12 mouse cellular contexts compared by ENCODE assay signal in the genomic region with DNA sequence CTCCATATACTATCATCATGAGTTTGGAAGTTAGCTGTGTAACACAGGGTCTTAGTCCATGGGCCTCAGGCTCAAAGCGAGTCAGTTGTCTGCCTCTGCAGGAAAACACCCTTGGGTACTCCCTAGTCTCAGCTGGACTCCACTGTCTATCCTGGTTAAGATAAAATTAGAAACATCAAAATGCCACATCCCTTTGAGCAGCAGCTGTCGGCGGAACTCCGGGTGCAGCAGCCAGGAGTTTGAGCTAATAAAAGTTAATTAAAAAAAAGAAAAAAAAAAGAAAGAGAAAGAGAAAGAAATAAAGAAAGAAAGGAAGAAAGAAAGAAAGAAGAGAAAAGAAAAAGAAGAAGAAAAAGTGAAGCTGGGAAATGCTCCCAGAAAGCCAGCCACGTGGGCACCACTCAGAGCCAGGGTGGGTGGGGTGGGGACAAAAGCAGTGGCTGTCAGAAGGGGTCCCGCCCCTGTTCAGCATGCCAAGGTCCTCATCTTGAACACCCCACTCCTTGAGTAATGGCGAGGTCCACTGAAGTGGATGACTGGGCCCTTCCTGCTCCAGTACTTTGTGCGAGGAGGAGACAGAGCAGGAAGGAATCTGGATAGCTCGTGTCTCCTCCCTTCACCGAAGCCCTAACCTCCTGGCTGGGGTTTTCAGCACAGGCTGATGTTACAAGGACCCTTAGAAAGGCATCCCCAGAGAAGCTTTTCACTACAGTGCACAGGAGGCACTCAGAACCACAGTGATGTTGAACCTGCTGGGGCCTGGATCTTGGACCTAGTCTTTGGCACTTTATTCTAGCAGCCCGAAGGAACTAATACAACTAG. TPM values are rescaled to one million over a fixed set of nuclear protein-coding genes. Genes with fewer than 3 reads are reported as not detected.
DNase-seq lines count a peak whose midpoint lies in the region; ATAC-seq and TF ChIP-seq lines count a peak whose summit lies in the region.
"Had no signal": no experiment of that assay in that cellular context is flagged by ENCODE, and none has a peak within 500 bp of the region (broad histone marks: within the 10 kb centered on the region; RNA-seq: fewer than 3 reads in every experiment).

No protein-coding gene starts in this region.

- TF ChIP-seq CTCF in layer of hippocampus, adult 2 months (conservative IDR thresholded peaks at IDR 0.05) = no peak

- 47% methylated on average over 11 of the region's 11 CpGs for WGBS in neural tube, embryonic 15.5 days

- 0 out of 2 replicates have a peak overlapping the region, but pooled peaks have one; percentile 33 for H3K27ac ChIP-seq in layer of hippocampus, adult 2 months
- H3K27ac ChIP-seq in neural tube, embryonic 15.5 days (replicated peaks) = no peak overlapping the region
- H3K27ac ChIP-seq: limb, embryonic 12.5 days had no signal

- H3K27me3 ChIP-seq in neural tube, embryonic 15.5 days (replicated peaks) = no peaks in the 10 kb centered on the region
- H3K27me3 ChIP-seq: limb, embryonic 12.5 days had no signal

- no peak overlapping the region for H3K4me2 ChIP-seq in neural tube, embryonic 15.5 days
- H3K4me2 ChIP-seq: limb, embryonic 12.5 days had no signal

- H3K4me3 ChIP-seq in layer of hippocampus, adult 2 months = no peak overlapping the region
- H3K4me3 ChIP-seq in neural tube, embryonic 15.5 days (replicated peaks) = no peak overlapping the region
- H3K4me3 ChIP-seq: limb, embryonic 12.5 days had no signal

- H3K9ac ChIP-seq in neural tube, embryonic 15.5 days (replicated peaks) = no peak overlapping the region
- H3K9ac ChIP-seq: limb, embryonic 12.5 days had no signal

- no peak for ATAC-seq in neural tube, embryonic 15.5 days (ENCODE audit: low FRiP score)

- peaks cover 52% of the 10 kb centered on the region for H3K4me1 ChIP-seq in neural tube, embryonic 15.5 days

- no peaks in the 10 kb centered on the region for H3K36me3 ChIP-seq in neural tube, embryonic 15.5 days

- peak; percentile 22 for DNase-seq in gastrocnemius, postnatal 10 days
- DNase-seq in gastrocnemius, adult 18-20 months (ENCODE audit: low spot score) = no peak
- DNase-seq in layer of hippocampus, adult 2 months (ENCODE audit: low spot score in 2 of 2) = no peak
- no peak for DNase-seq in layer of hippocampus, postnatal 25 days (ENCODE audit: extremely low spot score in 1 of 2, low spot score in 1 of 2)
- DNase-seq in gastrocnemius, postnatal 25 days = peak; percentile 43
- peak; percentile 51 for DNase-seq in lung, postnatal 14 days
- no peak for DNase-seq in frontal cortex, postnatal 14 days (ENCODE audit: low spot score in 2 of 2)
- DNase-seq: adrenal gland, postnatal 25 days; cerebellum, adult 9-11 months; midbrain, embryonic 14.5 days had no signal

- H3K9me3 ChIP-seq in neural tube, embryonic 15.5 days (replicated peaks) = no peaks in the 10 kb centered on the region
- H3K9me3 ChIP-seq: limb, embryonic 12.5 days had no signal

RNA-seq across cellular contexts. Expression of a gene that starts 6.1 kb away (rescaled TPM):
- total RNA-seq in gastrocnemius, postnatal 10 days (2021) = 10 to 100 TPM; 14.5 to 19.1 TPM
- total RNA-seq in gastrocnemius, adult 18-20 months (2021) = 1 to 10 TPM; 3.2 to 3.5 TPM
- 1 to 10 TPM; 7.3 to 7.6 TPM for total RNA-seq in layer of hippocampus, adult 2 months (2021)
- total RNA-seq in layer of hippocampus, postnatal 25 days (2021) = 1 to 10 TPM; 8.1 to 9.9 TPM
- total RNA-seq in gastrocnemius, postnatal 25 days (2021) = 1 to 10 TPM; 4.0 to 4.7 TPM
- polyA plus RNA-seq in neural tube, embryonic 15.5 days (2015; fragmentation: Nextera tagmentation; extraction: Ambion mirVana) = 8.2 and 8.5 TPM in 2 replicates

RNA-seq across cellular contexts. Expression of a gene that starts 6.2 kb away (rescaled TPM):
- total RNA-seq in gastrocnemius, postnatal 10 days (2021) = 10 to 100 TPM; 12.6 to 12.8 TPM
- 1 to 10 TPM; 3.3 to 3.6 TPM for total RNA-seq in gastrocnemius, adult 18-20 months (2021)
- total RNA-seq in layer of hippocampus, adult 2 months (2021) = 10 to 100 TPM; 15.8 to 16.5 TPM
- 10 to 100 TPM; 16.5 to 17.9 TPM for total RNA-seq in layer of hippocampus, postnatal 25 days (2021)
- 1 to 10 TPM; 2.8 to 4.2 TPM for total RNA-seq in gastrocnemius, postnatal 25 days (2021)
- 23.2 and 30.8 TPM in 2 replicates for polyA plus RNA-seq in neural tube, embryonic 15.5 days (2015; fragmentation: Nextera tagmentation; extraction: Ambion mirVana)

Comparison
In these comparisons a context has a peak if more than half of its experiments do, and no peak if none do; other contexts are left out.
1. DNase-seq: peak in gastrocnemius, postnatal 10 days (single experiment), gastrocnemius, postnatal 25 days (single experiment) and lung, postnatal 14 days (single experiment); none in gastrocnemius, adult 18-20 months (single experiment), layer of hippocampus, adult 2 months (0 of 2), layer of hippocampus, postnatal 25 days (0 of 2) and frontal cortex, postnatal 14 days (0 of 2).